Mouse (Mus musculus) retina, embryonic 14.5 days (tissue): ENCODE measurements around the gene Sppl3.

Experiments used
- DNase-seq: peaks from one replicate; pipeline ENCODE4 v3.0.0-alpha.2; 2015; ENCODE audit warnings: low spot score

Sppl3 gene

GRCm38 (mm10) chr5:115010577-115011216, at the start of gene Sppl3:
TSS of gene Sppl3 (plus strand) at chr5:115011137.
- peak; percentile 95 for DNase-seq

DNA sequence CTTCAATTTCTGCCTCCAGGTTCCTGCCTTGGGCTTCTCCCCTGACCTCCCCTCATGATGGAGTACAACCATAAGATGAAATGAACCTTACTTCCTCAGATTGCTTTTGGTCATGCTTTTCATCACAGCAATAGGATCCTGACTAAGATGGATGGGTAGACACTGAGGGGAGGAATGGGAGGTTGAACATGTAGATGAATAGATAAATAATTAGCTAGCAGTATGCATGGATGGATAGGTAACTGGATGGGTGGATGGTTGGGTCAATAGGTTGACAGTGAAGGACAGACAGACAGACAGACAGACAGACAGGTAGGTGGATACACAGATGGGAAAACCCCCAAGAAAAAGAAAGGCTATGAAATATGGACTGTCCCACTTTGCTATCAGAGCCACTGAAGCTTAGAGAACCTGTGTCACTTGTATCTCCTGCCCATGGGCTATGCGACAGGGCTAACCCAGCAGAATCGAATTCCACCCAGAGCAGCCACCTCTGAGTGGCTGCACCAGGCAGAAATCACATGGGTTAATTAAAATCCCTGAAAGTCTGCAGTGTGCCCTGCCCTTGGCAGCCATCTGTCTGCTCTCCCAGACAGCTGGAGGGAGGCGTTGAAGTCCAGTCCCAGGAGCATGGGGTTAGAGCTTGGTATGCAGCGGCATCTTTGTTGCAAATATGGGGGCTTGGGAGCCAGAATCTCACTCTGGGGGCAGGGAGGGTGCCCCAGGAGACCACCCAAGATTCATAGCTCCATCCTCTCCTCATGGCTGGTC, 49.2 kb upstream of the Sppl3 start:
- DNase-seq = no peak

- no peak for DNase-seq
Measured at GRCm38 (mm10) chr5:114964315-114964966, 46.5 kb upstream of the Sppl3 start.

- no peak for DNase-seq
Measured at GRCm38 (mm10) chr5:114964967-114965898, 45.7 kb upstream of the Sppl3 start.

- no peak for DNase-seq
Measured at GRCm38 (mm10) chr5:114967523-114968268, 43.2 kb upstream of the Sppl3 start.

- DNase-seq = no peak
Measured at GRCm38 (mm10) chr5:114968651-114969050, 42.3 kb upstream of the Sppl3 start.

DNA sequence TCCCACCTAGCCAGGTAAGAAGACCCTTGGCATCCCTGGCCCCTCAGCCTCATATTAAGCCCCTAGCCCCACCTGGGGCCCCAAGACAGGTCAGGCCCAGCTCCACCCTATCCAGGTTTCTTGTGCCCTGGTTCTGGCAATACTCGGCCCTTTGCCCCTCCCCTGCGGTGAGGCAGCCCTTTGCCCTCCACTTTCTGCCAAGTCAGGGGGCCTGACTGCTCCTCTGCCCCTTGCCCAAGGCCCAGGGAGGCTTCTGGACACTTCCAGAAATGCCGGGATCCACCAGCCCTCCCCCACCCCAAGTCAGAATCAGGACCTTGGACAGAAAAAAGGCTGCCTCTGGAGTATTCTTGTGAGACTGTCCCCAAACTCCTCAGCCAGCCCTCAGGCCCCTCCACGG, 41.9 kb upstream of the Sppl3 start:
- no peak for DNase-seq

- no peak for DNase-seq
Measured at GRCm38 (mm10) chr5:114969609-114970215, 41.2 kb upstream of the Sppl3 start.

DNA sequence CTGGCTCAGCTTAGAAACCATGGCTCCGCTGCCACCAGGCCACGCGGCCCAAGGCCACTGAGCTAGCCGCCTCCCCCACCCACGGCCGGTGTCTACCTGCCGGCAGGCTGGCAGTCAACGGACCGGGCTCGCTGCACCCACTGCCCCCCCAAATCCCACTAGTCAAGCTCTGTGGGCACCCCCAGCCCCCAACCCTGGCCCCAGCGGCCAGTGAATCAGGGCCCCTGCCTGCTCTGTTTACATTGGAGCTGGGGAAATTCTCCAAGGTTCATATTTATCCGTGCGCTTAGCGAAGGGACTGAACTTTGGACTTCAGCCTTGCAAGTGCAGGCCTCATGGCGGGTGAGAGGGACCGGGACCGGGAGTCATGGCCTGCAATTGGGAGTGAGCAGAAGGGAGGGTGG, 40.1 kb upstream of the Sppl3 start, which contains the start of gene Hnf1a:
Hnf1a (minus strand) TSS at position 271 of the 404 bp plus-strand sequence.
- DNase-seq = no peak

- DNase-seq = no peak
Measured at GRCm38 (mm10) chr5:114972201-114972600, 38.7 kb upstream of the Sppl3 start.

DNA sequence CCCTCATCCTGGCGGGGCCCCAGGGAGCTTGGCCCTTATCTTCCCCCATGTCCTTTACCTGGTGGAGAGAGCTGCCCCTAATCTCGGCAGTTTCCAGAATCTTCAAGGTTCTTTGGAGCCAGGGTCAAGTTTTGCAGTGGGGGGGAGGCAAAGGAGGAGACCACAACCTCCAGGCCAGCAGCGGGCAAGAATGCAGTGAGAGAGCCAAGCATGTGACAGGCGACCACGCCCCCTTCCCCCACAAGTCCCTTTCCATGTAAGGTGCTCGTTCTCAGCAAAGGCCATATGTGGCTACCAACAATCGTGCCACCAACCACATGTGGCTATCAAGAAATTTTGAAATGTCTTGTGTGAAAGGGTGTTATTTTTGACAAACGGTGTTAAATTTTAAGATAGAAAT, 37.8 kb upstream of the Sppl3 start:
- DNase-seq = no peak

GRCm38 (mm10) chr5:114976935-114977334, 34.0 kb upstream of the Sppl3 start:
- no peak for DNase-seq

GRCm38 (mm10) chr5:114978473-114978872, 32.5 kb upstream of the Sppl3 start:
- DNase-seq = no peak

DNA sequence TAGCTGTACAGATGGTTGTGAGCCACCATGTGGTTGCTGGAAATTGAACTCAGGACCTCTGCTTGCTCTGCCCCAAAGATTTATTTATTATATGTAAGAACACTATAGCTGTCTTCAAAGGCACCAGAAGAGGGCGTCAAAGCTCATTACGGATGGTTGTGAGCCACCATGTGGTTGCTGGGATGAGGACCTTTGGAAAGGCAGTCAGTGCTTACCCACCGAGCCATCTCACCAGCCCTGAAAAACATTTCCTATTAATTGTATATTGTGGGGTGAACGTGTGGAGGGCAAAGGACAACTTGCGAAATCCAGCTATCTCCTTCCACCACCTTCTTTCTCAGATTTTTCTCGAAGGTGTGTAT, 32.1 kb upstream of the Sppl3 start:
- DNase-seq = peak; percentile 72

GRCm38 (mm10) chr5:114979250-114980121, 31.5 kb upstream of the Sppl3 start:
- DNase-seq = peak; percentile 89

- DNase-seq = no peak
Measured at GRCm38 (mm10) chr5:114980122-114980748, 30.7 kb upstream of the Sppl3 start.

DNA sequence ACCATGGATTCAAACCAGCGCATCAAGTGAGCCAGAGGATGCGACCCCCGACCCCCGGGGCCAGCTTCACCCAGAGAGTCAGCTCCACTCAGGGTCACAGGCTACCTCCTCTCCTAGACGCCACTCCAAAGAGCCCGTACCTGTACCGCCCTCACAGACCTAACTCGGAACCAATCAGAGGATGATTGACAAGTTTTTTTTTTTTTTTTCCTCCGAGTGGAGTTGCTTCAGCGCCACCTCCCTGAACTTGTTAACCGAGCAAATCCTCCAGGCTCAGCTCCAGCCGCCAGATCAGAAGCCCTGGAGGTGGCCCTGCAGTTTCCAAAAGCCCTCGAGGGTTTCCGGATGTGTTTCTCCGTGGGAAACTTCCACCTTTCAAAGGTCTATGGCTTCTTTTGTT, 28.9 kb upstream of the Sppl3 start:
- no peak for DNase-seq

- no peak for DNase-seq
Measured at GRCm38 (mm10) chr5:114985074-114985473, 25.9 kb upstream of the Sppl3 start.

- DNase-seq = no peak
Measured at GRCm38 (mm10) chr5:114996447-114996846, 14.5 kb upstream of the Sppl3 start.
